Mouse (Mus musculus) leukemia stem cell, adult 10-12 weeks (primary cell): Measurements from ENCODE around the gene Rarres1. TPM values are rescaled to one million over a fixed set of nuclear protein-coding genes. Genes with fewer than 3 reads are reported as not detected.

Source experiments
- polyA plus RNA-seq: library from polyadenylated mRNA; stranded (reverse); fragments of >175 nt; gene quantifications from 2 replicates; pipeline ENCODE4 v1.2.3, GENCODE M21; 2012; ENCODE audit warnings: low replicate concordance

The Rarres1 gene
- polyA plus RNA-seq, result not detected in 2 replicates

GRCm38 (mm10) chr3:67515274-67515801, at the start of gene Rarres1:
Rarres1 (minus strand) TSS chr3:67515523.

GRCm38 (mm10) chr3:67463450-67464372, 51.6 kb downstream of the Rarres1 start, which contains the start of gene Lxn:
Lxn (minus strand) TSS chr3:67463926.

DNA sequence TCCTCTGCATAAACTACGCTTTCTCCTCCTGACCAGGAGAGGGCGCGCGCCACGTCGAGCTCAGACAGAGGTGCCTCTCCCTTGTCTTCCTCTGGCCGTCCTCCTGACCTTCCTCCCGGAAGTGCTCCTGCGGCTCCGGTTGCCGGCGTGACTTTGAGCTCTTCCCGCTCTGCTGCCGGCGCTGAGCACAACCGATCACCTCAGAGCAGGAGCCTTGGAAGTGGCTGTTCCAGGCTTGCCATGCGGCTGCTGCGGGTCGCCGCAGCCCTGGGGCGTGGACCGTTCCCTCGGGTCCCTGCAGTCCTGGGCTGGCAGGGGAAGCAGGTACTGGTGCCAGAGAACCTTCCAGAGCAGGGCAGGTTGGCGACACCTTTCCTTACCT, 85.3 kb downstream of the Rarres1 start, which contains the start of gene Gfm1:
Gene Gfm1, plus strand, starts transcription at position 98 of the 382 bp plus-strand sequence.

Other genes with a start within 250 kb of the Rarres1 start
- not detected in 2 replicates for gene Mlf1, start 141.4 kb downstream of the Rarres1 start, polyA plus RNA-seq
- gene Gm17402, start 140.4 kb downstream of the Rarres1 start, polyA plus RNA-seq, result not detected in 2 replicates
- 7.1 and 13.7 TPM in 2 replicates for gene Gfm1, start 85.4 kb downstream of the Rarres1 start, polyA plus RNA-seq
- 2.6 and 3.2 TPM in 2 replicates for gene Lxn, start 51.6 kb downstream of the Rarres1 start, polyA plus RNA-seq
- 19.4 and 20.0 TPM in 2 replicates for gene Mfsd1, start 67.2 kb upstream of the Rarres1 start, polyA plus RNA-seq